Mouse (Mus musculus) ES-E14 (cell line): ENCODE data around the gene Gstm3.

Experiments
- CHD2 ChIP-seq: IDR thresholded peaks from 2 replicates; pipeline ENCODE4 v1.6.1; 2014; ENCODE audit warnings: mild to moderate bottlenecking, low read depth, low read length, inconsistent platforms
- ZC3H11A ChIP-seq: IDR thresholded peaks from 2 replicates; pipeline ENCODE4 v1.6.1; 2012; ENCODE audit warnings: low read depth, mild to moderate bottlenecking, inconsistent platforms, low read length, borderline replicate concordance

- TF ChIP-seq CHD2 = no peak
- TF ChIP-seq ZC3H11A = no peak
These were observed 27.8 kb downstream of the Gstm3 start for GRCm38 (mm10) chr3:107941261-107941660.
